Mouse (Mus musculus) heart, adult 2 months (tissue): ENCODE measurements around the gene Rora.

Experiments used
- CTCF ChIP-seq: fragments of 200-600 bp; IDR thresholded peaks from 2 replicates; pipeline ENCODE4 v1.8.1; 2022; ENCODE audit warnings: antibody characterized with exemption, mild to moderate bottlenecking, moderate library complexity
- EP300 ChIP-seq: fragments of 200-500 bp; IDR thresholded peaks from 2 replicates; pipeline ENCODE4 v1.6.1; 2011; ENCODE audit warnings: low read depth, low read length, control low read depth; ENCODE audit not compliant: insufficient read depth
- POLR2A ChIP-seq: fragments of 200-500 bp; IDR thresholded peaks from 2 replicates; pipeline ENCODE4 v1.6.1; 2011; ENCODE audit warnings: mild to moderate bottlenecking, low read depth, low read length, control low read depth; ENCODE audit not compliant: insufficient read depth

GRCm38 (mm10) chr9:69285011-69285410 lies 631.4 kb downstream of the Rora start:
- TF ChIP-seq POLR2A (no peak), CTCF (no peak), EP300 (no peak)
